Mouse (Mus musculus) intestine, embryonic 14.5 days (tissue): Measurements from ENCODE around the gene Jazf1. TPM values are rescaled to one million over a fixed set of nuclear protein-coding genes. Genes with fewer than 3 reads are reported as not detected.

Source experiments
- ATAC-seq: fragments of 200-750 bp; cut with Nextera tagmentation; replicated peaks from 2 replicates; pipeline ENCODE4 v1.8.0; 2017; ENCODE audit warnings: low read depth, moderate number of reproducible peaks, moderate TSS enrichment, moderate library complexity; ENCODE audit not compliant: low FRiP score, low TSS enrichment
- DNase-seq: peaks from one replicate; pipeline ENCODE4 v3.0.0-alpha.2; 2018; ENCODE audit warnings: low spot score
- H3K27ac ChIP-seq: fragments of 300-500 bp; sonication (generic); 2 replicates; pipeline ENCODE4 v1.5.1; 2014; ENCODE audit warnings: low read depth, mild to moderate bottlenecking, control low read depth
- H3K27me3 ChIP-seq: fragments of 300-500 bp; sonication (generic); replicated peaks from 2 replicates; pipeline ENCODE4 v1.6.1; 2014; ENCODE audit warnings: low read length, control low read depth; ENCODE audit not compliant: control insufficient read depth, insufficient read depth
- H3K36me3 ChIP-seq: fragments of 300-500 bp; sonication (generic); 2 replicates; pipeline ENCODE4 v1.6.1; 2014; ENCODE audit warnings: low read length, control low read depth; ENCODE audit not compliant: control insufficient read depth, insufficient read depth
- H3K4me1 ChIP-seq: fragments of 300-500 bp; sonication (generic); replicated peaks from 2 replicates; pipeline ENCODE4 v1.6.1; 2014; ENCODE audit warnings: low read length, control low read depth, mixed read lengths; ENCODE audit not compliant: control insufficient read depth, insufficient read depth
- H3K4me2 ChIP-seq: fragments of 300-500 bp; sonication (generic); 2 replicates; pipeline ENCODE4 v1.6.1; 2014; ENCODE audit warnings: low read length
- H3K4me3 ChIP-seq: fragments of 300-500 bp; sonication (generic); 2 replicates; pipeline ENCODE4 v1.5.1; 2014; ENCODE audit warnings: low read depth, low read length, control low read depth, mixed read lengths
- H3K9ac ChIP-seq: fragments of 300-500 bp; sonication (generic); 2 replicates; pipeline ENCODE4 v1.6.1; 2014; ENCODE audit warnings: mild to moderate bottlenecking, low read length
- H3K9me3 ChIP-seq: fragments of 300-500 bp; sonication (generic); 2 replicates; pipeline ENCODE4 v1.6.1; 2016; ENCODE audit warnings: low read length, control low read depth; ENCODE audit not compliant: control insufficient read depth
- WGBS: fragments of 180-500 bp; shearing (Covaris S2); extraction: QIAGEN DNeasy Blood & Tissue Kit; methylation state at CpG from one replicate; pipeline ENCODE4 v1.1.7; 2014; 5-methylcytosine and 5-hydroxymethylcytosine counted together
- polyA plus RNA-seq: library from polyadenylated mRNA; unstranded; fragments of >200 nt; fragmentation: Nextera tagmentation; extraction: Ambion mirVana; gene quantifications from 2 replicates; pipeline ENCODE4 v1.2.1, GENCODE M21; 2014

Jazf1 gene
- polyA plus RNA-seq, 1 experiment from 2014 or later = 6.9 TPM

GRCm38 (mm10) chr6:52903226-52903960 is 165.0 kb downstream of the Jazf1 start:
- 72% methylated on average over 4 of the region's 4 CpGs for WGBS
- no peak for ATAC-seq
- Histone ChIP-seq H3K4me2 (no peak overlapping the region), H3K4me3 (no peak overlapping the region), H3K9me3 (no peaks in the 10 kb centered on the region), H3K9ac (no peak overlapping the region), H3K4me1 (peaks cover 11% of the 10 kb centered on the region; the same call in 1 of the 2 replicates), H3K36me3 (no peaks in the 10 kb centered on the region), H3K27me3 (no peaks in the 10 kb centered on the region), H3K27ac (no peak overlapping the region)
- no peak for DNase-seq

GRCm38 (mm10) chr6:52899574-52900245 is 168.7 kb downstream of the Jazf1 start:
- Histone ChIP-seq H3K36me3 (no peaks in the 10 kb centered on the region), H3K4me1 (peaks cover 11% of the 10 kb centered on the region), H3K27me3 (no peaks in the 10 kb centered on the region), H3K9me3 (no peaks in the 10 kb centered on the region), H3K27ac (no peak overlapping the region), H3K4me3 (no peak overlapping the region), H3K4me2 (no peak overlapping the region), H3K9ac (no peak overlapping the region)
- WGBS = 91% methylated on average over 3 of the region's 3 CpGs
- DNase-seq (no peak), ATAC-seq (no peak)

- H3K4me1 ChIP-seq = no peaks in the 10 kb centered on the region; the same call in 1 of the 2 replicates
- H3K4me2 ChIP-seq = no peak overlapping the region; the same call in 1 of the 2 replicates
- no peak overlapping the region for H3K27ac ChIP-seq
- no peaks in the 10 kb centered on the region for H3K36me3 ChIP-seq
- ATAC-seq = no peak
- no peaks in the 10 kb centered on the region for H3K27me3 ChIP-seq
- no peak for DNase-seq
- no peak overlapping the region for H3K4me3 ChIP-seq
- H3K9me3 ChIP-seq = no peaks in the 10 kb centered on the region
- H3K9ac ChIP-seq = no peak overlapping the region
- WGBS = 80% methylated on average over 4 of the region's 4 CpGs
These were observed 173.4 kb downstream of the Jazf1 start for GRCm38 (mm10) chr6:52895075-52895474.

GRCm38 (mm10) chr6:52894501-52894823 is 174.0 kb downstream of the Jazf1 start:
- H3K27ac ChIP-seq = no peak overlapping the region
- H3K4me2 ChIP-seq = peak overlapping the region; percentile 23
- no peaks in the 10 kb centered on the region for H3K27me3 ChIP-seq
- no peaks in the 10 kb centered on the region for H3K36me3 ChIP-seq
- no peaks in the 10 kb centered on the region; the same call in 1 of the 2 replicates for H3K4me1 ChIP-seq
- DNase-seq = no peak
- H3K4me3 ChIP-seq = no peak overlapping the region
- H3K9ac ChIP-seq = no peak overlapping the region
- 33% methylated on average over 13 of the region's 13 CpGs for WGBS
- ATAC-seq = no peak
- H3K9me3 ChIP-seq = no peaks in the 10 kb centered on the region

GRCm38 (mm10) chr6:52893811-52894500 is 174.5 kb downstream of the Jazf1 start:
- H3K27me3 ChIP-seq = no peaks in the 10 kb centered on the region
- H3K4me2 ChIP-seq = peak overlapping the region; percentile 23
- H3K9me3 ChIP-seq = no peaks in the 10 kb centered on the region
- H3K27ac ChIP-seq = no peak overlapping the region
- H3K9ac ChIP-seq = no peak overlapping the region
- no peaks in the 10 kb centered on the region for H3K36me3 ChIP-seq
- ATAC-seq (no peak), DNase-seq (no peak)
- 56% methylated on average over 9 of the region's 9 CpGs for whole genome bisulfite sequencing
- no peak overlapping the region for H3K4me3 ChIP-seq
- H3K4me1 ChIP-seq = no peaks in the 10 kb centered on the region; the same call in 1 of the 2 replicates

- Histone ChIP-seq H3K4me3 (no peak overlapping the region), H3K9ac (no peak overlapping the region), H3K27ac (no peak overlapping the region), H3K36me3 (no peaks in the 10 kb centered on the region), H3K9me3 (no peaks in the 10 kb centered on the region), H3K27me3 (no peaks in the 10 kb centered on the region), H3K4me1 (no peaks in the 10 kb centered on the region; the same call in 1 of the 2 replicates), H3K4me2 (no peak overlapping the region)
- WGBS = 80% methylated on average over 3 of the region's 3 CpGs
- ATAC-seq = no peak
- no peak for DNase-seq
These were observed 175.5 kb downstream of the Jazf1 start for GRCm38 (mm10) chr6:52892978-52893377.

- 53% methylated on average over 4 of the region's 4 CpGs for WGBS
- H3K4me2 ChIP-seq = no peak overlapping the region
- H3K27ac ChIP-seq = no peak overlapping the region
- no peaks in the 10 kb centered on the region for H3K4me1 ChIP-seq
- no peaks in the 10 kb centered on the region for H3K36me3 ChIP-seq
- no peak for DNase-seq
- H3K4me3 ChIP-seq = no peak overlapping the region
- H3K9ac ChIP-seq = no peak overlapping the region
- no peaks in the 10 kb centered on the region for H3K9me3 ChIP-seq
- no peaks in the 10 kb centered on the region for H3K27me3 ChIP-seq
- no peak for ATAC-seq
These were observed 180.8 kb downstream of the Jazf1 start for GRCm38 (mm10) chr6:52887541-52888203.

GRCm38 (mm10) chr6:52883773-52884172 is 184.7 kb downstream of the Jazf1 start:
- Histone ChIP-seq H3K27me3 (no peaks in the 10 kb centered on the region), H3K4me3 (no peak overlapping the region), H3K4me2 (no peak overlapping the region), H3K4me1 (no peaks in the 10 kb centered on the region), H3K9me3 (peaks cover 3% of the 10 kb centered on the region; the same call in 1 of the 2 replicates), H3K9ac (no peak overlapping the region), H3K36me3 (no peaks in the 10 kb centered on the region), H3K27ac (no peak overlapping the region)
- ATAC-seq (no peak), DNase-seq (no peak)
- WGBS = 63% methylated on average over 2 of the region's 2 CpGs
